Mouse (Mus musculus) hindbrain, embryonic 10.5 days (tissue): ENCODE measurements around the gene Slc20a1. TPM values are rescaled to one million over a fixed set of nuclear protein-coding genes. Genes with fewer than 3 reads are reported as not detected.

ENCODE experiments used
- DNase-seq: peaks from one replicate; pipeline ENCODE4 v3.0.0-alpha.2; 2017; ENCODE audit warnings: low spot score
- H3K27ac ChIP-seq: fragments of 300-500 bp; sonication (generic); 2 replicates; pipeline ENCODE4 v1.5.1; 2016; ENCODE audit warnings: mild to moderate bottlenecking, moderate library complexity
- H3K27me3 ChIP-seq: fragments of 300-500 bp; sonication (generic); 2 replicates; pipeline ENCODE4 v1.6.1; 2016; ENCODE audit warnings: mild to moderate bottlenecking; ENCODE audit not compliant: poor library complexity, insufficient read depth, severe bottlenecking
- H3K36me3 ChIP-seq: fragments of 300-500 bp; sonication (generic); 2 replicates; pipeline ENCODE4 v1.6.1; 2016; ENCODE audit warnings: mild to moderate bottlenecking, moderate library complexity
- H3K4me1 ChIP-seq: fragments of 300-500 bp; sonication (generic); replicated peaks from 2 replicates; pipeline ENCODE4 v1.6.1; 2016; ENCODE audit warnings: mild to moderate bottlenecking
- H3K4me3 ChIP-seq: fragments of 300-500 bp; sonication (generic); 2 replicates; pipeline ENCODE4 v1.5.1; 2016; ENCODE audit warnings: mild to moderate bottlenecking, moderate library complexity
- H3K9me3 ChIP-seq: fragments of 300-500 bp; sonication (generic); 2 replicates; pipeline ENCODE4 v1.6.1; 2016; ENCODE audit warnings: mild to moderate bottlenecking, moderate library complexity
- WGBS: fragments of 180-500 bp; shearing (Covaris S2); methylation state at CpG from one replicate; pipeline ENCODE4 v1.1.7; 2016; 5-methylcytosine and 5-hydroxymethylcytosine counted together
- polyA plus RNA-seq: library from polyadenylated mRNA; unstranded; fragments of >200 nt; fragmentation: Nextera tagmentation; extraction: Ambion mirVana; gene quantifications from 2 replicates; pipeline ENCODE4 v1.2.1, GENCODE M21; 2016

The Slc20a1 gene
- polyA plus RNA-seq, 1 experiment from 2014 or later, result 37.8 TPM

- WGBS, result 82% methylated on average over 9 of the region's 9 CpGs
- H3K4me3 ChIP-seq, result no peak overlapping the region
- no peak overlapping the region for H3K27ac ChIP-seq
- H3K4me1 ChIP-seq, result no peaks in the 10 kb centered on the region
- H3K9me3 ChIP-seq, result no peaks in the 10 kb centered on the region
- DNase-seq, result no peak
- no peaks in the 10 kb centered on the region for H3K27me3 ChIP-seq
- no peaks in the 10 kb centered on the region for H3K36me3 ChIP-seq
These were observed 22.6 kb downstream of the Slc20a1 start for GRCm38 (mm10) chr2:129221097-129221632.

DNA sequence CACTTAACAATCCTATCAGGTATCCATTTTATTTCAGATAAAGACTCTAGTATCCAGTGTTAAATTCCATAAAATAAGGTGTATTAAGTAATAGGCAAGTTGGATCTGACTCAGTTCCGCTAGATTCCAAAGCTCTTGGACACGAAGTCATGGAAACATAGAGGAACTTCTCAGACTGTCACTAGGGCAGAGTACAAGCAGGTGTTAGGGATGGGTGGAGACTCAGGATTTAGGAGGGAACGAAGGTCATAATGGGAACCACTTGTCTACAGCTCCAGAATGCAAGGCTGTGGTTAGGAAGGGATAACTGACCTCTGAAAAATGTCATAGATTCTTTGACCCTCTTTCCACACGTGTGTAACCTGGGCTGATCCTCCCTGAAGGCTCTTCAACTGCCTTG is 25.6 kb downstream of the Slc20a1 start:
- no peaks in the 10 kb centered on the region for H3K9me3 ChIP-seq
- H3K36me3 ChIP-seq, result no peaks in the 10 kb centered on the region
- H3K27me3 ChIP-seq, result no peaks in the 10 kb centered on the region
- H3K27ac ChIP-seq, result no peak overlapping the region
- DNase-seq, result no peak
- WGBS, result 85% methylated on average over 4 of the region's 4 CpGs
- 0 out of 2 replicates have a peak, but pooled peaks cover 3% of the 10 kb centered on the region for H3K4me1 ChIP-seq
- H3K4me3 ChIP-seq, result no peak overlapping the region

DNA sequence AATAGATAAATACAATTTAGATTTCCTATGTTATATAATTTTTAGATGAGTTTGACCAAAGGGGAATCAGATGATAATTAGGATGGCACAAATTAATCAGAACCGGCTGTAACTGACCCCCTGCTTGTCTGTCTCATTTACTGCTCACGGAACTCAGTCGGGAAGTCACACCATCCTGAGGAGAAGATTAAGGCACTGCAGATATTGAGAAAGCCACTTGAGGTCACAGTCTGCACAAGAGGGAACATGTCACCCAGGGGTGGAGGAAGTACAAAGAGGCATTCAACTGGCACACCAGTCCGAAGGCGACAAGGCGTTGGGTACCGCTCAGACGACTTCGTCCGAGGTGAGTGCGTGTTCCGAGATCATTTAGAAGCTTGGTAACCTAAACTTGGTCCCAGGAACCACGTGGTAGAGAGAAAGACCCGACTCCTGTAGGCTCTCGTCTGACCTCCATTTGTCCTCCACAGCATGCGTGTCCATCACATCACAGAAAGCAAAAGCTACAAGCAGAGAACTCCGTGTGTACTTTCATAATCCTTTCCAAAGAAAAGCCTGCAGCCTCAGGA is 26.8 kb downstream of the Slc20a1 start:
- Histone ChIP-seq H3K36me3 (no peaks in the 10 kb centered on the region), H3K27ac (peak overlapping the region; percentile 31; the same call in 1 of the 2 replicates), H3K9me3 (no peaks in the 10 kb centered on the region), H3K27me3 (no peaks in the 10 kb centered on the region), H3K4me1 (0 out of 2 replicates have a peak, but pooled peaks cover 3% of the 10 kb centered on the region), H3K4me3 (no peak overlapping the region)
- DNase-seq, result no peak
- 86% methylated on average over 17 of the region's 17 CpGs for WGBS

DNA sequence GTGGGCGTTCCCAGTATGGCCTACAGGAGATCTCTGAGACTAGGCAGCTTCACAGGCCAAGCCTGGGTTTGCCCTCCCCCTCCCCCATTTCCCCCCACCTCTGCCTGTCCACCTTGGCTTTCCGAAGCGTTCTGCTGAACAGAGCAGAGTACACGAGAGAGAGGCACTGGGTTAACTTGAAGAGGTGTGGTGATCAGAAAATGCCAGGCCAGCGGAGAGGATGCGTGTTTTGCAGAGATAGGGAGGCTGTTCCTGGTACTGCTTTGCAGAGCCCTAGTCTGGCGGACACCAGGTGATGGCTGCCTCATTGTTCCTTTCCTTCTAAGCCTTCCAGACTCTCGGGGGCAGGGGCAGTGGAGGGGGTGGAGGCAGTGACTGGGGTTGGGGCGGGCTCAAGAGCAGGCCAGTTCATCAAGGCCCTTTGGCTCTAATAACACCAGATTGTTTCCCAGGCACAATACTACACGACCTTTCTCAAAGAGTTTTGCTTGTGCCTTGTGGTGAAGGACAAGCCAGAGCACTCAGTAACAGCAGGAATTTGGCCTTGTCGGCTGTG is 27.8 kb downstream of the Slc20a1 start:
- no peak for DNase-seq
- Histone ChIP-seq H3K9me3 (no peaks in the 10 kb centered on the region), H3K27ac (no peak overlapping the region), H3K4me1 (0 out of 2 replicates have a peak, but pooled peaks cover 3% of the 10 kb centered on the region), H3K27me3 (no peaks in the 10 kb centered on the region), H3K4me3 (no peak overlapping the region), H3K36me3 (no peaks in the 10 kb centered on the region)
- WGBS, result 70% methylated on average over 11 of the region's 11 CpGs

DNA sequence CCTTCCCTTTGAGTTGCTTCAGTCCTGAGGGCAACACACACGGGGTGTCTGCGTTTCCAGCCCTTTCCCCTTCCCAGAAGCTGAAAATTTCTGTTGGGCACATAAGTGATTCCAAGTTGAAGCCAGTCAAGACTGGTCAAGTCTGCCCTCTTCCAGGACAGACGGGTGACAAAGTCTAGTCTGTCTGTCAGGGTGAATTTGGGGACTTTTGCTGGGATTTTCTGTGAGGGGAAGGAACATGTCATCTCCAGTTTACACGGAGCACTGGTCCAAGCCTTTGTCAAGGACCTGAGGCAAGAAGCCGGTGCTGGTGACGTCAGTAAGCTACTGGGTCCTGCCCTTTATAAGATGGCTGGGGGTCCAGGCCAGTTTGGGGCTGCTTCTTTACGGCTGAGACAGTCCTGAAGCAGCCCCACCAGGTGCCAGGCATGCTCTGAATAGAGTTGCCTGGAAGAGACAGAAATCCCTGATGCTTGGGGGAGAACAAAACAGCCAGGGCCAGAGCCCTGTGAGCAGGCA is 28.5 kb downstream of the Slc20a1 start:
- Histone ChIP-seq H3K4me1 (0 out of 2 replicates have a peak, but pooled peaks cover 3% of the 10 kb centered on the region), H3K36me3 (no peaks in the 10 kb centered on the region), H3K9me3 (no peaks in the 10 kb centered on the region), H3K27ac (peak overlapping the region; percentile 74), H3K4me3 (no peak overlapping the region), H3K27me3 (no peaks in the 10 kb centered on the region)
- 81% methylated on average over 7 of the region's 7 CpGs for WGBS
- no peak for DNase-seq

GRCm38 (mm10) chr2:129227709-129228108 is 29.1 kb downstream of the Slc20a1 start:
- H3K27ac ChIP-seq, result peak overlapping the region; percentile 74; the same call in 1 of the 2 replicates
- no peaks in the 10 kb centered on the region for H3K36me3 ChIP-seq
- WGBS, result 77% methylated on average over 6 of the region's 7 CpGs
- H3K4me1 ChIP-seq, result 0 out of 2 replicates have a peak, but pooled peaks cover 3% of the 10 kb centered on the region
- no peak overlapping the region for H3K4me3 ChIP-seq
- no peaks in the 10 kb centered on the region for H3K9me3 ChIP-seq
- no peaks in the 10 kb centered on the region for H3K27me3 ChIP-seq
- DNase-seq, result no peak

DNA sequence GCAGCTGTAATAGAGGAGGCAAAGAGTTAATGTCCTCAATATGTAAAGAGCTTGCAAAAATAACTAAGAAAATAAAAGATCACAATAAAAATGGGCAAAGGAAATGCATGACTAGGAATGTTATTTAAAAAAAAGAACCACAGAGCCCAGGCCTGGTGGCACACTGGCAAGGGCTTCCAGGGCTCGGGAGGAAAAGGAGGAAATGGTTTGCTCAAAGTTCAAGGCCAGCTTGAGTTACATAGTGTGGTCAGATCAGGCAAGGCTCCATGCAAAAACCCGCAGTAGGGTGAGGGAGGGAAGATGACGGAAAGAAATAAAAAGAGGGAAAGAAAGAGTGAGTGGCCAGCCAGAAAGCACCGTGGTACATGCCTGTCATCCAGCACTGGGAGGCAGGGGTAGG is 30.0 kb downstream of the Slc20a1 start:
- no peak for DNase-seq
- Histone ChIP-seq H3K9me3 (no peaks in the 10 kb centered on the region), H3K36me3 (no peaks in the 10 kb centered on the region), H3K4me1 (0 out of 2 replicates have a peak, but pooled peaks cover 3% of the 10 kb centered on the region), H3K27me3 (no peaks in the 10 kb centered on the region), H3K4me3 (no peak overlapping the region), H3K27ac (no peak overlapping the region)
- 88% methylated on average over 4 of the region's 4 CpGs for WGBS

- no peaks in the 10 kb centered on the region for H3K36me3 ChIP-seq
- 95% methylated on average over 7 of the region's 7 CpGs for WGBS
- H3K27ac ChIP-seq, result no peak overlapping the region
- no peaks in the 10 kb centered on the region for H3K9me3 ChIP-seq
- DNase-seq, result no peak
- no peaks in the 10 kb centered on the region for H3K27me3 ChIP-seq
- H3K4me1 ChIP-seq, result 0 out of 2 replicates have a peak, but pooled peaks cover 3% of the 10 kb centered on the region
- H3K4me3 ChIP-seq, result no peak overlapping the region
These were observed 30.8 kb downstream of the Slc20a1 start for GRCm38 (mm10) chr2:129229316-129229715.

GRCm38 (mm10) chr2:129232023-129232422 is 33.5 kb downstream of the Slc20a1 start:
- Histone ChIP-seq H3K4me3 (no peak overlapping the region), H3K9me3 (no peaks in the 10 kb centered on the region), H3K27me3 (no peaks in the 10 kb centered on the region), H3K36me3 (no peaks in the 10 kb centered on the region), H3K4me1 (no peaks in the 10 kb centered on the region), H3K27ac (no peak overlapping the region)
- DNase-seq, result no peak
- 75% methylated on average over 4 of the region's 4 CpGs for WGBS

GRCm38 (mm10) chr2:129232484-129232883 is 33.9 kb downstream of the Slc20a1 start:
- 82% methylated on average over 9 of the region's 9 CpGs for WGBS
- Histone ChIP-seq H3K9me3 (no peaks in the 10 kb centered on the region), H3K4me3 (no peak overlapping the region), H3K36me3 (no peaks in the 10 kb centered on the region), H3K27me3 (no peaks in the 10 kb centered on the region), H3K27ac (no peak overlapping the region; the same call in 1 of the 2 replicates), H3K4me1 (no peaks in the 10 kb centered on the region)
- DNase-seq, result no peak

DNA sequence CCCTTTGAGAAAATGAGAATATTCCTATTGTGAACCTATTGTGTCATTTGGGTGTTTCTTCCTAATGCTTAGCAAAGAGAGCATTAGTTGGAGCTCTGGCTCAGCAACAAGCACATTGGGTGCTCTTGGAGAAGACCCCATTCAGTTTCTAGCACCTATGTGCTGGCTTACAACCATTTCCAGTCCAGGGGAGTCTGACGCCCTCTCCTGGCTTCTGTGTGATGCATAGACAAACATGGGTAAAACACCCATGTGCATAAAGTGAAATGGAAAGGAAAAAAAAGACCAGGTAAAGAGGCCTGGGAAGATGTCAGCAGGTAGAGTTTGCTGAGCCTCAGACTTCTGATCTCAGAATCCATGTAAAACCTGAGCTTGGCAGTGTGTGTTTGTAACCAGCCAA is 34.7 kb downstream of the Slc20a1 start:
- no peaks in the 10 kb centered on the region for H3K27me3 ChIP-seq
- DNase-seq, result no peak
- H3K4me3 ChIP-seq, result no peak overlapping the region
- no peak overlapping the region for H3K27ac ChIP-seq
- no peaks in the 10 kb centered on the region for H3K9me3 ChIP-seq
- H3K4me1 ChIP-seq, result no peaks in the 10 kb centered on the region
- H3K36me3 ChIP-seq, result no peaks in the 10 kb centered on the region
- 93% methylated on average over 1 of the region's 1 CpGs for WGBS

DNA sequence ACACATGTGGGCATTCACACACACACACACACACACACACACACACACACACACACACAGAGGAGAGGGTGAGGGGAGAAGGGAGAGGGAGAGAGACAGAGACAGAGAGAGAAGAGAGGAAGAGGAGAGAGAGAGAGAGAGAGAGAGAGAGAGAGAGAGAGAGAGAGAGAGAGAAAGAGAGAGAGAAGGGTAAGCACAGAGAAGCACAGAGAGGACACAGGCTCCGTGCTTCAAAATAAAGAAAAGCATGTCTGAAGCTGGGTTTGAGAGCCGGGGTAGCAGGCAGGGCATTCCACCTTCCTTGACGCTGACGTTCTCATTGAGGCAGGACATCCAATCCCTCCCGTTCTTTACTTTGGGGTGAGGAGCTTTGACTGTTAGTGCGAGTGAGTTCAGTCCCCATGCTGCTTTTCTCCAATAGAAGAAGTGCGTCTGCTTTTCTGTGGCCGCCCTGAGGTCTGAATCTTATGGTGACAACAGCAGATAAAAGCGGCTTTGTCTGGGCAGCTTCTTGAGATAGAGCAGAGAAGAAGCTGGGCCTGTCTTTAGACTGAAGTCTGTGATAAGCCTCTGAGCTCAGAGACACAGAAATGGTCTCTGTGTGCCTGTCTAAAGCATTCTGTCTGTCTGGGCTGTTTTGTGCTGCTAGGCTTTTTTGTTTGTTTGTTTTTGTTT is 35.4 kb downstream of the Slc20a1 start:
- H3K36me3 ChIP-seq, result no peaks in the 10 kb centered on the region
- no peaks in the 10 kb centered on the region for H3K27me3 ChIP-seq
- WGBS, result 46% methylated on average over 9 of the region's 9 CpGs
- DNase-seq, result no peak
- peak overlapping the region; percentile 59 for H3K27ac ChIP-seq
- no peak overlapping the region for H3K4me3 ChIP-seq
- H3K4me1 ChIP-seq, result no peaks in the 10 kb centered on the region
- no peaks in the 10 kb centered on the region for H3K9me3 ChIP-seq

DNA sequence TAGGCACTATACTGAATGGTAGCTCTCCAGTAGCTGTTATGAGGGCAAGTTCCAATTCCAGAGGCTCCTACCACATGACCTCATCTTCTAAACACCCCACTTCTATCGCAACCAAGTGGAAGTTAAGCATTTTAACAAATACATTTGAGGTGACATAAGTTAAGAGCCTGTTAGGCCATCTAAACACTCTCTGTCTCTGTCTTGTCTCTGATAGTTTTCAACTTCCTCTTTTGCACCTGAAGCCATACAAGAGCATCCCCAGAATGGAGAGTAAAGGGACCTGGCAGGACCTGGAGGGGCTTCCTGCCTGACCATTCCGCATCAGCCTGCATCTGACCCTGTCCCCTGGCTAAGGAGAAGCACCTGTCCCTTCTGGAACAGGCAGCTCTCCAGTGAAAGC is 36.2 kb downstream of the Slc20a1 start:
- peak overlapping the region; percentile 29; the same call in 1 of the 2 replicates for H3K27ac ChIP-seq
- WGBS, result 90% methylated on average over 2 of the region's 2 CpGs
- no peaks in the 10 kb centered on the region for H3K9me3 ChIP-seq
- no peaks in the 10 kb centered on the region for H3K36me3 ChIP-seq
- H3K4me3 ChIP-seq, result no peak overlapping the region
- no peak for DNase-seq
- no peaks in the 10 kb centered on the region for H3K27me3 ChIP-seq
- no peaks in the 10 kb centered on the region for H3K4me1 ChIP-seq
